Mouse (Mus musculus) embryonic fibroblast, embryonic 13.5 days (primary cell): Measurements from ENCODE around the gene Dtymk. TPM values are rescaled to one million over a fixed set of nuclear protein-coding genes. Genes with fewer than 3 reads are reported as not detected.
"Not testable (repeated sequence)": the region's sequence is repeated elsewhere in the genome, so short reads cannot be mapped to it uniquely, and the experiment has no call there.

Experiments used
- H3K27ac ChIP-seq: 2 replicates; pipeline ENCODE4 v1.5.1; 2012; ENCODE audit warnings: low read length, control low read depth, inconsistent platforms; ENCODE audit not compliant: insufficient read depth
- H3K4me1 ChIP-seq: 2 replicates; pipeline ENCODE4 v1.6.1; 2011; ENCODE audit warnings: low read length; ENCODE audit not compliant: control insufficient read depth, insufficient read depth
- H3K4me3 ChIP-seq: 2 replicates; pipeline ENCODE4 v1.5.1; 2011; ENCODE audit warnings: mild to moderate bottlenecking, control low read depth, low read length; ENCODE audit not compliant: insufficient read depth
- CTCF ChIP-seq: IDR thresholded peaks from 2 replicates; pipeline ENCODE4 v1.5.1; 2011; ENCODE audit warnings: mild to moderate bottlenecking, control low read depth, low read length, moderate library complexity, borderline replicate concordance; ENCODE audit not compliant: insufficient read depth
- POLR2A ChIP-seq: IDR thresholded peaks from 2 replicates; pipeline ENCODE4 v1.6.1; 2011; ENCODE audit warnings: low read depth, mild to moderate bottlenecking, control low read depth, low read length, moderate library complexity
- polyA plus RNA-seq: library from polyadenylated mRNA; stranded (reverse); fragments of >200 nt; gene quantifications from 2 replicates; pipeline ENCODE4 v1.2.4, GENCODE M21; 2011; ENCODE audit warnings: low read depth; ENCODE audit not compliant: missing spikeins, insufficient read length

The Dtymk gene
- polyA plus RNA-seq, 1 experiment = 95.6 TPM

GRCm38 (mm10) chr1:93769901-93770300, 31.8 kb downstream of the Dtymk start:
- Histone ChIP-seq H3K4me3 (no peak overlapping the region), H3K4me1 (no peaks in the 10 kb centered on the region), H3K27ac (no peak overlapping the region)
- no peak for TF ChIP-seq CTCF
- no peak for TF ChIP-seq POLR2A

- no peak overlapping the region for H3K4me3 ChIP-seq
- no peaks in the 10 kb centered on the region for H3K4me1 ChIP-seq
- no peak overlapping the region for H3K27ac ChIP-seq
- TF ChIP-seq POLR2A = no peak
- no peak for TF ChIP-seq CTCF
Observed at GRCm38 (mm10) chr1:93767600-93767999, 34.1 kb downstream of the Dtymk start.

DNA sequence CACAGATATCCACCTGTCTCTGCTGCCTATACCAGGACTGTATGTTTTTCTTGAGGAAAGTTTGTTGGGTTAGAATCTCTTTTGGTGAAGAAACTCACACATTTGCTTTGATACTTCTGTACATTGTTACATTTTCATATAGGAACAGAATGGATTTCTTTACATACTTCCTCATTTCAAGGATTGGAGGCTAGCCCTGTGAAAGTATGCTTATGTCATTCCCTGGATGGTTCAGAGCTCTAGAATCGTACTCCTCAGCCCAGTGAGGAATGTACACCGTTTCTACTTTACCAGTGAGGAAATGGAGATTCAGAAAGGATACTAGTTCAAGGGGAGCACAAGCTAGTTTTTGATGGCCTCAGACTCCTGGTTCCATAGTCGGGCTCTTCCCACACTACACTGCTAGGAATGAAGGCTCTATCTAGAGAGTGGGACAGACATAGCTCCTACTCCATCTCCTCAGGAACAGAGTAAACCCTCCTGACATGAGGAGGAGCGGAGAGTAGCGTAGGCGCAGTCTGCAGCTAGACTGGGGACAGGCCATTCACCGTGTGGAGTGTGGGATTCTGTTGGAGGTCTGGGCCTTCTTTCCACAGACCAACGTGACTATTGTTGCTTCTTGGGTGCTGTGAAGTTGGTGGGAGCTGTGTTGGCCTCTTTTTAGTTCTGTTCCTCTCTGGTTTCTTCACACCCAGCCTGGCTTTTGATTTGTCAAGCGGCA, 36.7 kb downstream of the Dtymk start:
- TF ChIP-seq CTCF (no peak), POLR2A (no peak)
- Histone ChIP-seq H3K4me1 (no peaks in the 10 kb centered on the region), H3K4me3 (no peak overlapping the region), H3K27ac (no peak overlapping the region)

DNA sequence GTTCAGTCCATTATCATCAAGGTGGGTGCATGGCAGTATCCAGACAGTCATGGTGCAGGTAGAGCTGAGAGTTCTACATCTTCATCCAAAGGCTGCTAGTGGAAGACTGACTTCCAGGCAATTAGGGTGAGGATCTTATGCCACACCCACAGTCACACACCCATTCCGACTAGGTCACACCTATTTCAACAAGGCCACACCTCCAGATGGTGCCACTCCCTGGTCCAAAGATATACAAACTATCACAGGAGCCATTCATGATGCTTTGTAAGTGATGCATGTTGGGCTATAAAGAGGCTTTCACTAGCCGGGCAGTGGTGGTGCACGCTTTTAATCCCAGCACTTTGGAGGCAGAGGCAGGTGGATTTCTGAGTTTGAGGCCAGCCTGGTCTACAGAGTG, 38.2 kb downstream of the Dtymk start:
- not testable (repeated sequence) for H3K4me3 ChIP-seq, H3K4me1 ChIP-seq, H3K27ac ChIP-seq

- TF ChIP-seq CTCF (no peak), POLR2A (no peak)
- no peak overlapping the region for H3K4me3 ChIP-seq
Observed at GRCm38 (mm10) chr1:93760076-93760475, 41.7 kb downstream of the Dtymk start.

DNA sequence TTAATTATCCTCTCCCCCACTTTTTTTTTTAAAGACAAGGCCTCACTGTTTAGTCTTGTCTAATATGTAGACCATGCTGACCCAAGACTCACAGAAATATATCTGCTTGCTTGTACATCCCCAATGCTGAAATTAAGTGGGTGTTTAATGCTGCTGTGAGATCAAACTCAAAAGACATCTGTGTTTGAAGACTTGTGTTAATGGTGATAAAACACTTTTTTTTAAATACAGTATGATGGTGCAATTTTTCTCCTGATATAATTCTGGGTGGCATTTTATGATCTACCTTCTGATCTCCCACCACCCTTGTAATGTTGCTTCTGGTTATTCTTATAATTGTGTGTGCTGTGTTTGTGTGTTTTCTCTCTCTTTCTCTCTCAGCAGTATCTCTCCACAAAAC, 45.6 kb downstream of the Dtymk start:
- H3K4me3 ChIP-seq = no peak overlapping the region
- 0 out of 2 replicates have a peak, but pooled peaks cover 2% of the 10 kb centered on the region for H3K4me1 ChIP-seq
- H3K27ac ChIP-seq = no peak overlapping the region
- TF ChIP-seq POLR2A (no peak), CTCF (no peak)

More at GRCm38 (mm10) chr1:93760076-93760475, 41.7 kb downstream of the Dtymk start:
- H3K27ac ChIP-seq = no peak overlapping the region
- H3K4me1 ChIP-seq = no peaks in the 10 kb centered on the region

DNA sequence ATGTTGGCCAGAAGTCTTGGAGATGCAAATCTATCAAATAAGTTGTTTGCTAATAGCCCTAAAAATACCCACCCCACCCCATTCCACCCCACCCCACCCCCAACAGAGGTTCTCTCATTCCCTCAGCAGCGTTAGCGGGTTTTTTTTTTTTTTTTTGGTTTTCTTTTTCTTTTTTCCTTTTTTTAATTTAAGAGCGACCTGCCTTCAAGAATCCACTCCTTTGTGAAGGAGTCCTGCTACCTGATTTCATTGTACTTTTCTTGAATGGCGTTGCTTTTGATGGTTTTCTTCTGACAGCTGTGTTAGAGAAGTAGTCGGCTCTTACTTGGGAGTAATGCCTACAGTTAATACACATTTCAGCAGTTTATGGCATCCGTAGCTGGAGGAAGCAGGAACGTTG, 46.1 kb downstream of the Dtymk start:
- Histone ChIP-seq H3K4me1 (0 out of 2 replicates have a peak, but pooled peaks cover 2% of the 10 kb centered on the region), H3K4me3 (peak overlapping the region; percentile 98), H3K27ac (no peak overlapping the region)
- no peak for TF ChIP-seq CTCF
- no peak for TF ChIP-seq POLR2A

DNA sequence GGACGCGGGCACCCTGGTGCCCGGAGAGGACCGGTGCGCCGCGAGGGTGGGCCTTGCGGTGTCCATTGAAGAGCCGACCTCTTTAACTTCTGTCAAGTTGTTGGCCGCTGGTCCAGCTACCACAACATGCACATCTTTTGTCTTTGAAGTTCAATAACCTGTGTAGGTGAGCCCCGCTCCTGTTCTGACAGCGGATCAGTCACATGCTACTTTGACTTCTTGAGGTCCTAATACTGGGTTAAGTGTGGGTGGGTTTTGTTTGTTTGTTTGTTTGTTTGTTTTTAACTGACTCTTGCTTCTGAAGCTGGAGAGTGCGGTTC, 46.5 kb downstream of the Dtymk start:
- Histone ChIP-seq H3K4me1 (0 out of 2 replicates have a peak, but pooled peaks cover 2% of the 10 kb centered on the region), H3K4me3 (peak overlapping the region; percentile 98), H3K27ac (peak overlapping the region; percentile 34; the same call in 1 of the 2 replicates)
- TF ChIP-seq POLR2A (no peak), CTCF (no peak)

- TF ChIP-seq POLR2A = peak; percentile 85
- no peak for TF ChIP-seq CTCF
- H3K4me1 ChIP-seq = 0 out of 2 replicates have a peak, but pooled peaks cover 2% of the 10 kb centered on the region
- H3K4me3 ChIP-seq = peak within 1 kb of the TSS; percentile 98
- H3K27ac ChIP-seq = peak within 1 kb of the TSS; percentile 49
Observed at GRCm38 (mm10) chr1:93754573-93755290, 47.0 kb downstream of the Dtymk start, which contains the start of gene Thap4. Thap4 (minus strand) TSS chr1:93754864.

GRCm38 (mm10) chr1:93753911-93754572, 47.7 kb downstream of the Dtymk start:
- H3K4me1 ChIP-seq = 0 out of 2 replicates have a peak, but pooled peaks cover 2% of the 10 kb centered on the region
- peak overlapping the region; percentile 49 for H3K27ac ChIP-seq
- peak overlapping the region; percentile 82 for H3K4me3 ChIP-seq
- TF ChIP-seq POLR2A (peak; percentile 41; the same call in 1 of the 2 replicates), CTCF (no peak)
